Mouse (Mus musculus): Measurements from ENCODE around the gene Sik1. TPM values are rescaled to one million over a fixed set of nuclear protein-coding genes. Genes with fewer than 3 reads are reported as not detected.
"Not testable (repeated sequence)": the region's sequence is repeated elsewhere in the genome, so short reads cannot be mapped to it uniquely, and the experiment has no call there.

Sik1 gene
- 19.8 and 25.5 TPM in 2 replicates for polyA plus RNA-seq (2012; rRNA removed)

GRCm38 (mm10) chr17:31855597-31856518 is at the start of gene Sik1:
Gene Sik1, minus strand, starts transcription at chr17:31855804.
- DNase-seq (ENCODE audit: low read depth) = no peak

GRCm38 (mm10) chr17:31905201-31905790 is 49.7 kb upstream of the Sik1 start:
- DNase-seq (ENCODE audit: low read depth) = no peak

DNA sequence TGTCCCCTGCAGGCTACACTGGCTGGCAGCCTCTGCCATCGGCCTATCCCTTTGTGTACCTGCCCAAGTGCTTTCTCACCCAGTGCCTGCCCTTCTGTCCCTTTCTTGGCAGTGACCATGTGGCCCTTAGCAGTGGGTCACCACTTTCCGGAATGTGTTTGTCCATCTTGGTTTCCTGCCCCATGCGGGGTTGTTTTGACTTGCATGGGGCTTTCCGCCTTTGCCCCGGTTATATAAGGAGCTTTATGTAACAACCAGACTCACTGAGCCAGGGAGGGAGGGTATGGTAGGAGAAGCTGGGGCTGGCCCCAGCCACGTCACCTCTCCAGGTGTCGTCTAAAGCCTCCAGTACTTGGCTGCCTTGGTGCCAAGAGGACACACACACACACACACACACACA is 48.4 kb upstream of the Sik1 start:
- DNase-seq (ENCODE audit: low read depth) = no peak

GRCm38 (mm10) chr17:31902630-31903198 is 47.1 kb upstream of the Sik1 start:
- no peak for DNase-seq (ENCODE audit: low read depth)

GRCm38 (mm10) chr17:31901461-31902204 is 46.0 kb upstream of the Sik1 start:
- no peak for DNase-seq (ENCODE audit: low read depth)

DNA sequence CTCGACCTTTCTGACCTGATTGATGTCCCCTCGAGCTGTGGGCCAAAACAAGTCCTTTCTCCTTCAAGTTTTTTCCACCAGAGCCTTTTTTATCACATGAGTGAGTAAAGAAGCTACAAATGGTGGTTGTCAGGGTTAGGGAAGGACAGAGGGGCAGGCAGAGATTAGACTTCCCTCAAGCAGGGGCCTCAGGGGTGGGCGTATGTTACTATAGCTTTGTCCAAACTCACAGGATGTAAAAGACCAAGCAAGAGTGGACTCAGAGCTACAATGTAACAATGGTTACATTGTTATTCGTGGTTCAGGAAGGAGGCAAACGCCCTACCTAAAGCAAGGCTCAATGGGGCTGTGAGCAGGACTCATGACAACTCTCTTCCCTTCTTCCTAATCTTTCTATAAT is 43.3 kb upstream of the Sik1 start:
- no peak for DNase-seq (ENCODE audit: low read depth)

- DNase-seq (ENCODE audit: low read depth) = no peak
Observed at GRCm38 (mm10) chr17:31897186-31897793, 41.7 kb upstream of the Sik1 start.

GRCm38 (mm10) chr17:31896751-31897150 is 41.1 kb upstream of the Sik1 start:
- DNase-seq (ENCODE audit: low read depth) = no peak

- DNase-seq (ENCODE audit: low read depth) = no peak
Observed at GRCm38 (mm10) chr17:31896311-31896710, 40.7 kb upstream of the Sik1 start.

DNA sequence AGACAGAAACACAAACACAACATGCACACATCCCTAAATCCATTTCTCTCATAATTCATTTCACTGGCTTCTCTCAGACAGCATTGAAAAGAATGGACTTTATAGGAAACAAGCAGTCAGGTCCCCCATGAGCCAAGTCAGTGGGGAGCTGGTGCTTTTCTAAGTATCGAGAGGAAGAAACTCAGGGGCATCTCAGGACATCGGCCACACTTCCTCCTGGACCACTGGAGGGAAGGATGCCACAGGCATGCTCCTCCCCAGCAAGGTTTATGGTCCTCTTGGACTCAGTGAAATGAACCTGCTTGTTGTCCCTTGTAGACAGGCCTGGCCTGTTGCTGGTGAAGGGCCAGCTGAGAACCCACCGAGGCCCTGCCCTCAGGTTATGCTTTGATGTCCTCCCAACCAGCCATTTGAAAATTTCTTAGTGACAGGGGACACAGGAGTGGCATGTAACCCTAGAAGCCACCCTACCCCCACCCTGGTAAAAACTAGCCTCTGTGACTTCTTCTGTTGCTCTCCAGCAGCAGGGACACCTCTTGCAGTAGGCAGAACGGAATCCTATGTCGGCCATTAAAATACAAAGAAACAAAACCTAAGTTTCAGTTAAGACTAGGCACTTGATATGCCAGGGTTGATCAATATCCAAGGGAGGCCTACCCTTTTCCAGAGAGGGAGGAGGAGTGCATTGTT is 37.9 kb upstream of the Sik1 start:
- DNase-seq (ENCODE audit: low read depth) = no peak

DNA sequence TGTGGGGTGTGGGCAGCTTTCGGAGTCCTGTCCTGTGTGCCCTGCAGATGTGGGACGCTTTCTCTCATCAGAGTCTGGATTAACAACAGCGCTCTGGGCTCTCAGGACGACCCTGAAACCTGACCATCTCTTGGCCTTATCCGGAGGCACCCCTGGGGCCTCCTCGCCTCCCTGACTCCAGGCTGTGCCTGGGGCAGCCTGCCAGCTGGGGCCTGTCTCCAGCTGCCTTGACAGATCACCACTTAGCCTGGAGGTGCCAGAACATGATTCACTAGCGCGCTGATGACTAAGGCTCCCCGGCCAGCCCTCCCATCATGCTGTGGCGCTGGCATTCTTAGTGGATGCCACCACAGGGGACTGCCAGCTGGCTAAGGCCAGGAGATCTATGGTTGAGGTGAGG is 37.1 kb upstream of the Sik1 start:
- DNase-seq (ENCODE audit: low read depth) = no peak

- no peak for DNase-seq (ENCODE audit: low read depth)
Observed at GRCm38 (mm10) chr17:31891858-31892257, 36.3 kb upstream of the Sik1 start.

DNA sequence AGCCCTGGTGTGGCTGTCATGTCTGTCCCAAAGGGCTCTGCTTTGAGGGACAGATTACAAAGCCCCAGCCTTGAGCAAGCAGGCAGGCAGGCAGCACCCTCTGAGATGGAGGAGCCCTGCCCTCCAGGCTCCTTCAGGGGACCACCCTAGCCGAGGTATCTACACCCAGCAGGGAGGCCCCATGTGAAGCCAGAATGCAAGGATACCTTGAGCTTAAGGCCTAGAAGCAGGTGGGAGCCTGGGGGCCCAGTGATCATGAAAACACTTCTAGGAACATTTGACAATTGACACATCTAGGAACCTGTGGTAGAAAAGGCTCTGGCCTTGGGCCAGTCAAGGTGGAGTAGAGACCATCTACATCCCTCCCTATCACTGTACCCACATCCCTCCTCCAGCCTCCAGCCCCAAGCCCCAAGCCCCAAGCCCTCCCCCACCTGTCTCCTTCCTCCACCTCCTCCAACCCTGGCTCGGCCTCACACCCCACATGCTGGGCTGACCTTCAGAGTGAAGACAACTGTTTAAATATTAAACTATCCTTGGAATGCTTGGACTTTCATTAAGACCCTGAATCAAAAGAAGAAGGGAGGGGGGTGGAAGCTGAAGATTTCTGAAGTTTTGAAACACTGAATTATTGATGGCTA is 34.8 kb upstream of the Sik1 start:
- DNase-seq (ENCODE audit: low read depth) = no peak

- no peak for DNase-seq (ENCODE audit: low read depth)
Observed at GRCm38 (mm10) chr17:31889446-31890201, 34.0 kb upstream of the Sik1 start.

GRCm38 (mm10) chr17:31888540-31888939 is 32.9 kb upstream of the Sik1 start:
- no peak for DNase-seq (ENCODE audit: low read depth)

DNA sequence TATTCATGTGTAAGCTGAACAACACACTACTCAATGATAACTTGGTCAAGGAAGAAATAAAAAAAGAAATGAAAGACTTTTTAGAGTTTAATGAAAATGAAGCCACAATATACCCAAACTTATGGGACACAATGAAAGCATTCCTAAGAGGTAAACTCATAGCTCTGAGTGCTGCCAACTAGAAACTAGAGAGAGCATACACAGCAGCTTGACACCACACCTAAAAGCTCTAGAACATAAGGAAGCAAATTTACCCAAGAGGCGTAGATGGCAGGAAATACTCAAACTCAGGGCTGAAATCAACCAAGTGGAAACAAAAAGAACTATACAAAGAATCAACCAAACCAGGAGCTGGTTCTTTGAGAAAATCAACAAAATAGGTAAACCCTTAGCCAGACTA is 29.1 kb upstream of the Sik1 start:
- DNase-seq (ENCODE audit: low read depth) = not testable (repeated sequence)

GRCm38 (mm10) chr17:31879406-31879805 is 23.8 kb upstream of the Sik1 start:
- DNase-seq (ENCODE audit: low read depth) = no peak

DNA sequence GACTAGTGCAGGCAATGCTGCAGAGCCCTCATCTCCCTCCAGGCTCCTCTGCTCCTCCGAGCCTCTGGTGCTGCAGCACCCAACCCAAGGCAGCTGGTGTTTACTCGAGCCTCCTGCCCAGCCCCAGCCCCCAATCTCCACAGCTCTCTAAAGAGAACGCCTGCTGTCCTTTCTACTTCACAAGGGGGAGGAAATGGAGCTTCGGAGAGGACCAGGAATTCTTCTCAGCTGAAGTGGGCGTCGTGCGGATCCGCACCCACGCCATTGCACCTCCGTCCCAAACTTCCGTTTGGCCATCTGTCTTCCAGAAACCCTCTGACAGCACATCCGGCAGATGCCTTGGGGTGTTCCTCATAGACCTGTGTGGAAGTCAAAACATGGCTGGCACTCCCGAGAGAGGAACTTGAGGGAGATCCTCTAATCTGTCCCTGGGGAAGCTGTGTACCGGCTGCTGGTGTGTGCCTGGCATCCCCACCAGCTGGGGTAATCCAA is 22.1 kb upstream of the Sik1 start:
- no peak for DNase-seq (ENCODE audit: low read depth)

DNA sequence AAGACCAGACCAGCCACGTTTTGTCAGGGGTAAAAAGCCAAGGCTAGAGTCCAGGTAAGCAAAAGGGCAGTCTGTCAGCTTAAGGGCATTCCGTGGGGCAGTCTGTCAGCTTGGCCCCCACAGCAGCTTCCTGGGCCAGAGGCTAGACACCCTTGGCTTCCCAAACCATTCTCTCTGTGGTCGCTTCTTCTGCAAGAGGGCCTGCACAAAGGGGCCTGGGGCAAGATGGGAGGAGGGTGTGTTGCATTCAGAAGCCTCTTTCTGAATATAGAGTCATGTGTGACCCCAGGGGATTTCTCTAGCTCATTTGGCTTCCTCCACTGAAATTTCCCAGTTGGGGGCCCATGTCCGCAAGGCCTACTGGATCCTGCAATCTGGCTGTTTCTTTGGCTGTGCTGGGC is 21.6 kb upstream of the Sik1 start:
- DNase-seq (ENCODE audit: low read depth) = no peak

- DNase-seq (ENCODE audit: low read depth) = no peak
Observed at GRCm38 (mm10) chr17:31876775-31877174, 21.2 kb upstream of the Sik1 start.

Measured in gonadal fat pad, adult 2 months (tissue).